Mouse (Mus musculus) myocyte (in vitro differentiated cells): ENCODE measurements at regions not wholly inside any gene's neighbourhood (a gene's known extent, or its start where the extent isn't known, plus 50 kb on each side); places are given as distances from the start of the nearest gene placed in this dataset.

Experiments
- CEBPB ChIP-seq: IDR thresholded peaks from 2 replicates; pipeline ENCODE4 v1.6.1; 2011; ENCODE audit warnings: mild to moderate bottlenecking, moderate library complexity; ENCODE audit not compliant: poor library complexity, insufficient read depth, severe bottlenecking
- E2F4 ChIP-seq: IDR thresholded peaks from one replicate; pipeline ENCODE4 v1.6.1; 2011; ENCODE audit warnings: mild to moderate bottlenecking, control low read depth, moderate library complexity; ENCODE audit not compliant: insufficient read depth
- MYOD1 ChIP-seq, 3 experiments: IDR thresholded peaks; one replicate each; pipeline ENCODE4 v1.6.1; 2011; ENCODE audit warnings: control low read depth in 2 of 3, low read depth in 2 of 3, mild to moderate bottlenecking in 2 of 3, moderate library complexity in 1 of 3; ENCODE audit not compliant: insufficient read length in 2 of 3, control insufficient read depth in 1 of 3
- POLR2A ChIP-seq: IDR thresholded peaks from one replicate; pipeline ENCODE4 v1.6.1; 2011; ENCODE audit warnings: low read depth, mild to moderate bottlenecking, control low read depth, moderate library complexity; ENCODE audit not compliant: insufficient read length
- POLR2AphosphoS2 ChIP-seq: IDR thresholded peaks from one replicate; pipeline ENCODE4 v1.6.1; 2011; ENCODE audit warnings: low read depth, control low read depth; ENCODE audit not compliant: insufficient read length
- TCF12 ChIP-seq: IDR thresholded peaks from one replicate; pipeline ENCODE4 v1.6.1; 2011; ENCODE audit warnings: mild to moderate bottlenecking, control low read depth; ENCODE audit not compliant: poor library complexity, insufficient read depth, severe bottlenecking
- USF1 ChIP-seq: IDR thresholded peaks from one replicate; pipeline ENCODE4 v1.6.1; 2011; ENCODE audit warnings: low read depth, mild to moderate bottlenecking, control low read depth, moderate library complexity

DNA sequence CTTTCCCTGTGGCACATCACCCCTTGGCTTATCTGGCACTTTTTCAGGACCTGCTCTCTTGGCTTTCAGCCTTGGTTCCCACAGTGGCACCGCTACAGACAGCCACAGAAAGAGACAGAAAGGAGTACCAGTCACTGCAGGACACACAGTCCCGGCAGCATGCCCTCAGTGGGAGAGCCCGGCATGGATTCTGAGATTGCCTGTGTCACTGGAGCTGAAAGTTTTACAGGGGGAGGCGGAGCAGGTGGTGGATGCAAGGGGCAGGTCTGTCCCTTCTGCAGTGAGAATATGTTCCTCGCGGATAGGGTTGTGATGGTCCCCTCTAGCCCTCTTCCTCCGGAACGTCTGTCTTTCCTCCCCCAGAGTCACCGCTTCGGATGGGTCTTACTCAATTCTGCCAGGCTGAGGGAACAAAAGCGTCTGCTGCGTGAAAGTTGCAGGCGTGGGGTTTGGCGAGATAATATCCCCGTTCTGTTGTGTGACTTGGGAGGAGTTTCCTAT is 162.3 kb upstream of the Fstl4 start:
- TF ChIP-seq POLR2A = no peak
- no peak for TF ChIP-seq POLR2AphosphoS2
- no peak for TF ChIP-seq MYOD1 (IDR thresholded peaks at IDR 0.05; ENCODE audit: control insufficient read depth in 1 of 3, insufficient read length in 2 of 3, low read depth in 2 of 3)
- TF ChIP-seq CEBPB = no peak
- TF ChIP-seq USF1 = no peak
- TF ChIP-seq E2F4 = no peak
- TF ChIP-seq TCF12 = no peak
